Mouse (Mus musculus): ENCODE results near the gene Asf1b.

Gene Asf1b

GRCm38 (mm10) chr8:84019738-84020137 is 64.4 kb downstream of the Asf1b start:
- no peak for DNase-seq (ENCODE audit: low read depth)

Data from naive thymus-derived CD4-positive, alpha-beta T cell, adult 2 months (primary cell).